Mouse (Mus musculus): ENCODE measurements around the gene 2810021J22Rik.

DNA sequence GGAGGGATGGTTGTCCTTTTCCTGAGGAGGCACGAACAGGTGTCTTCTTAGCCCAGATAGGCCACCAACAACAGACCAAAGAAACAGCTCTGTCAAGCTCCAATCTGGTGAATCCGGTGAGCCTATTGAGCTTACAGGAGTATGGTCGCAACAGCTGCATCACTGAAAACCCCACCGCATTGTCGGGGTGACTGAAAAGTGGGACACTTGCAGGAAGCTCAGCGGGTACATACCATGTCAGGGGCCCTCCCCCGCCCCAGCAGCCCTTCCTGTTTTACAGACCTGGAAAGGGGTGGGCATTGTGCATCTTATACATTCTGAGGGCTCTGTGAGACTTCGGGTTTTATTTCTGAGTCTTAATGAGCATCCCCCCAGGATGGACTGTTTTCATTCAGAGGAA is 16.7 kb downstream of the 2810021J22Rik start:
- TF ChIP-seq POLR2A (IDR thresholded peaks at IDR 0.05; ENCODE audit: extremely low read depth, insufficient read depth, low read length), result no peak
- no peak for TF ChIP-seq CTCF (IDR thresholded peaks at IDR 0.05; ENCODE audit: low read depth, low read length)

All from liver, adult 2 months (tissue).